Mouse (Mus musculus): Measurements from ENCODE around the gene Ppl.

Gene Ppl

GRCm38 (mm10) chr16:5123476-5123875 lies 8.7 kb downstream of the Ppl start:
- CTCF ChIA-PET = no interaction called here

GRCm38 (mm10) chr16:5119845-5120244 lies 12.4 kb downstream of the Ppl start:
- CTCF ChIA-PET = no interaction called here

GRCm38 (mm10) chr16:5119385-5119784 lies 12.8 kb downstream of the Ppl start:
- CTCF ChIA-PET = no interaction called here

- CTCF ChIA-PET = no interaction called here
Measured at GRCm38 (mm10) chr16:5113582-5113981, 18.6 kb downstream of the Ppl start.

- CTCF ChIA-PET = no interaction called here
Measured at GRCm38 (mm10) chr16:5113002-5113550, 19.1 kb downstream of the Ppl start.

- CTCF ChIA-PET = no interaction called here
Measured at GRCm38 (mm10) chr16:5111021-5111420, 21.2 kb downstream of the Ppl start.

GRCm38 (mm10) chr16:5109877-5110276 lies 22.3 kb downstream of the Ppl start:
- CTCF ChIA-PET = no interaction called here

- CTCF ChIA-PET = no interaction called here
Measured at GRCm38 (mm10) chr16:5101000-5101399, 31.2 kb downstream of the Ppl start.

- CTCF ChIA-PET = interaction anchor here (0.7 kb wide), 1 partner anchor 217 kb away, joined by 9 read pairs; no protein-coding TSS in a partner anchor
Measured at GRCm38 (mm10) chr16:5096504-5096903, 35.7 kb downstream of the Ppl start.

GRCm38 (mm10) chr16:5093285-5093684 lies 38.9 kb downstream of the Ppl start:
- CTCF ChIA-PET = no interaction called here

GRCm38 (mm10) chr16:5089021-5089420 lies 43.2 kb downstream of the Ppl start:
- CTCF ChIA-PET = no interaction called here

- CTCF ChIA-PET = no interaction called here
Measured at GRCm38 (mm10) chr16:5086179-5086578, 46.0 kb downstream of the Ppl start.

GRCm38 (mm10) chr16:5085196-5085595 lies 47.0 kb downstream of the Ppl start:
- CTCF ChIA-PET = no interaction called here

- CTCF ChIA-PET = no interaction called here
Measured at GRCm38 (mm10) chr16:5074341-5074740, 57.9 kb downstream of the Ppl start.

- CTCF ChIA-PET = no interaction called here
Measured at GRCm38 (mm10) chr16:5071974-5072373, 60.2 kb downstream of the Ppl start.

- CTCF ChIA-PET = no interaction called here
Measured at GRCm38 (mm10) chr16:5070321-5070720, 61.9 kb downstream of the Ppl start.

- CTCF ChIA-PET = no interaction called here
Measured at GRCm38 (mm10) chr16:5063472-5063871, 68.7 kb downstream of the Ppl start.

- CTCF ChIA-PET = interaction anchor here (0.8 kb wide), 1 partner anchor 45 kb away, joined by 3 read pairs; no protein-coding TSS in a partner anchor
Measured at GRCm38 (mm10) chr16:5058114-5058513, 74.1 kb downstream of the Ppl start.

- CTCF ChIA-PET = no interaction called here
Measured at GRCm38 (mm10) chr16:5050251-5051110, 81.7 kb downstream of the Ppl start.

GRCm38 (mm10) chr16:5049774-5050234 lies 82.4 kb downstream of the Ppl start, which contains the start of the genes Glyr1 and Ubn1:
Gene Glyr1 (minus strand): TSS chr16:5049863.
Gene Ubn1 (plus strand): TSS chr16:5050057.
- CTCF ChIA-PET = no interaction called here

- CTCF ChIA-PET = no interaction called here
Measured at GRCm38 (mm10) chr16:5049182-5049773, 82.9 kb downstream of the Ppl start.

- CTCF ChIA-PET = no interaction called here
Measured at GRCm38 (mm10) chr16:5045322-5045721, 86.9 kb downstream of the Ppl start.

GRCm38 (mm10) chr16:5036649-5037234 lies 95.5 kb downstream of the Ppl start:
- CTCF ChIA-PET = no interaction called here
